Mouse (Mus musculus): Measurements from ENCODE around the gene Prkca. TPM values are rescaled to one million over a fixed set of nuclear protein-coding genes. Genes with fewer than 3 reads are reported as not detected.

Prkca gene
- polyA plus RNA-seq, 1 experiment: 2.2 TPM

GRCm38 (mm10) chr11:108261751-108262160 lies 82.0 kb downstream of the Prkca start:
- Histone ChIP-seq H3K4me3 (ENCODE audit: control insufficient read depth, low read depth, low read length) (no peak overlapping the region), H3K27me3 (ENCODE audit: control insufficient read depth, insufficient read depth, low read length) (no peaks in the 10 kb centered on the region), H3K36me3 (ENCODE audit: control insufficient read depth, insufficient read depth, low read length) (no peaks in the 10 kb centered on the region), H3K27ac (ENCODE audit: control insufficient read depth, insufficient read depth, low read depth, low read length) (no peak overlapping the region), H3K4me1 (ENCODE audit: control insufficient read depth, insufficient read depth, low read length) (no peaks in the 10 kb centered on the region)
- no peak for TF ChIP-seq POLR2A (IDR thresholded peaks at IDR 0.05; ENCODE audit: control insufficient read depth, low read depth, low read length)
- no peak for TF ChIP-seq CTCF (IDR thresholded peaks at IDR 0.05; ENCODE audit: control insufficient read depth, insufficient read depth, insufficient replicate concordance, low read depth, low read length)

GRCm38 (mm10) chr11:108260775-108261517 lies 82.8 kb downstream of the Prkca start:
- TF ChIP-seq POLR2A (IDR thresholded peaks at IDR 0.05; ENCODE audit: control insufficient read depth, low read depth, low read length) (no peak), CTCF (IDR thresholded peaks at IDR 0.05; ENCODE audit: control insufficient read depth, insufficient read depth, insufficient replicate concordance, low read depth, low read length) (no peak)
- H3K27me3 ChIP-seq (ENCODE audit: control insufficient read depth, insufficient read depth, low read length): no peaks in the 10 kb centered on the region
- H3K27ac ChIP-seq (ENCODE audit: control insufficient read depth, insufficient read depth, low read depth, low read length): no peak overlapping the region
- H3K4me3 ChIP-seq (ENCODE audit: control insufficient read depth, low read depth, low read length): no peak overlapping the region
- H3K36me3 ChIP-seq (ENCODE audit: control insufficient read depth, insufficient read depth, low read length): no peaks in the 10 kb centered on the region
- no peaks in the 10 kb centered on the region for H3K4me1 ChIP-seq (ENCODE audit: control insufficient read depth, insufficient read depth, low read length)

- H3K27ac ChIP-seq (ENCODE audit: control insufficient read depth, insufficient read depth, low read depth, low read length): no peak overlapping the region
- no peaks in the 10 kb centered on the region for H3K36me3 ChIP-seq (ENCODE audit: control insufficient read depth, insufficient read depth, low read length)
- no peaks in the 10 kb centered on the region for H3K4me1 ChIP-seq (ENCODE audit: control insufficient read depth, insufficient read depth, low read length)
- TF ChIP-seq CTCF (IDR thresholded peaks at IDR 0.05; ENCODE audit: control insufficient read depth, insufficient read depth, insufficient replicate concordance, low read depth, low read length) (no peak), POLR2A (IDR thresholded peaks at IDR 0.05; ENCODE audit: control insufficient read depth, low read depth, low read length) (no peak)
- no peak overlapping the region for H3K4me3 ChIP-seq (ENCODE audit: control insufficient read depth, low read depth, low read length)
- H3K27me3 ChIP-seq (ENCODE audit: control insufficient read depth, insufficient read depth, low read length): no peaks in the 10 kb centered on the region
These were observed 84.3 kb downstream of the Prkca start for GRCm38 (mm10) chr11:108259391-108259790.

GRCm38 (mm10) chr11:108258811-108259266 lies 84.9 kb downstream of the Prkca start:
- Histone ChIP-seq H3K4me1 (ENCODE audit: control insufficient read depth, insufficient read depth, low read length) (no peaks in the 10 kb centered on the region), H3K36me3 (ENCODE audit: control insufficient read depth, insufficient read depth, low read length) (no peaks in the 10 kb centered on the region), H3K4me3 (ENCODE audit: control insufficient read depth, low read depth, low read length) (no peak overlapping the region), H3K27me3 (ENCODE audit: control insufficient read depth, insufficient read depth, low read length) (no peaks in the 10 kb centered on the region), H3K27ac (ENCODE audit: control insufficient read depth, insufficient read depth, low read depth, low read length) (no peak overlapping the region)
- TF ChIP-seq POLR2A (IDR thresholded peaks at IDR 0.05; ENCODE audit: control insufficient read depth, low read depth, low read length): no peak
- no peak for TF ChIP-seq CTCF (IDR thresholded peaks at IDR 0.05; ENCODE audit: control insufficient read depth, insufficient read depth, insufficient replicate concordance, low read depth, low read length)

GRCm38 (mm10) chr11:108257921-108258320 lies 85.8 kb downstream of the Prkca start:
- Histone ChIP-seq H3K27me3 (ENCODE audit: control insufficient read depth, insufficient read depth, low read length) (no peaks in the 10 kb centered on the region), H3K4me3 (ENCODE audit: control insufficient read depth, low read depth, low read length) (no peak overlapping the region), H3K4me1 (ENCODE audit: control insufficient read depth, insufficient read depth, low read length) (no peaks in the 10 kb centered on the region), H3K36me3 (ENCODE audit: control insufficient read depth, insufficient read depth, low read length) (no peaks in the 10 kb centered on the region), H3K27ac (ENCODE audit: control insufficient read depth, insufficient read depth, low read depth, low read length) (no peak overlapping the region)
- TF ChIP-seq POLR2A (IDR thresholded peaks at IDR 0.05; ENCODE audit: control insufficient read depth, low read depth, low read length) (no peak), CTCF (IDR thresholded peaks at IDR 0.05; ENCODE audit: control insufficient read depth, insufficient read depth, insufficient replicate concordance, low read depth, low read length) (no peak)

- H3K4me3 ChIP-seq (ENCODE audit: control insufficient read depth, low read depth, low read length): no peak overlapping the region
- no peaks in the 10 kb centered on the region for H3K27me3 ChIP-seq (ENCODE audit: control insufficient read depth, insufficient read depth, low read length)
- TF ChIP-seq POLR2A (IDR thresholded peaks at IDR 0.05; ENCODE audit: control insufficient read depth, low read depth, low read length): no peak
- TF ChIP-seq CTCF (IDR thresholded peaks at IDR 0.05; ENCODE audit: control insufficient read depth, insufficient read depth, insufficient replicate concordance, low read depth, low read length): no peak
- no peaks in the 10 kb centered on the region for H3K4me1 ChIP-seq (ENCODE audit: control insufficient read depth, insufficient read depth, low read length)
- H3K27ac ChIP-seq (ENCODE audit: control insufficient read depth, insufficient read depth, low read depth, low read length): no peak overlapping the region
- no peaks in the 10 kb centered on the region for H3K36me3 ChIP-seq (ENCODE audit: control insufficient read depth, insufficient read depth, low read length)
These were observed 89.0 kb downstream of the Prkca start for GRCm38 (mm10) chr11:108254681-108255080.

GRCm38 (mm10) chr11:108251924-108252775 lies 91.6 kb downstream of the Prkca start:
- Histone ChIP-seq H3K27ac (ENCODE audit: control insufficient read depth, insufficient read depth, low read depth, low read length) (no peak overlapping the region), H3K4me3 (ENCODE audit: control insufficient read depth, low read depth, low read length) (no peak overlapping the region), H3K4me1 (ENCODE audit: control insufficient read depth, insufficient read depth, low read length) (no peaks in the 10 kb centered on the region), H3K27me3 (ENCODE audit: control insufficient read depth, insufficient read depth, low read length) (no peaks in the 10 kb centered on the region), H3K36me3 (ENCODE audit: control insufficient read depth, insufficient read depth, low read length) (no peaks in the 10 kb centered on the region)
- TF ChIP-seq POLR2A (IDR thresholded peaks at IDR 0.05; ENCODE audit: control insufficient read depth, low read depth, low read length) (no peak), CTCF (IDR thresholded peaks at IDR 0.05; ENCODE audit: control insufficient read depth, insufficient read depth, insufficient replicate concordance, low read depth, low read length) (no peak)
